Mouse (Mus musculus): ENCODE measurements around the gene Gm42878.

Gm42878 gene

GRCm38 (mm10) chr5:121544910-121545792 is at the start of gene Gm42878, which contains the start of gene Adam1a:
TSS of gene Gm42878 (minus strand) at chr5:121545482.
TSS of gene Adam1a (minus strand) at chr5:121545482.
- ATAC-seq (ENCODE audit: insufficient number of reproducible peaks, low FRiP score, low TSS enrichment) = peak; percentile 41; the same call in 1 of the 2 replicates

GRCm38 (mm10) chr5:121594714-121595313 is 49.5 kb upstream of the Gm42878 start:
- no peak for ATAC-seq (ENCODE audit: insufficient number of reproducible peaks, low FRiP score, low TSS enrichment)

- peak; percentile 61; the same call in 1 of the 2 replicates for ATAC-seq (ENCODE audit: insufficient number of reproducible peaks, low FRiP score, low TSS enrichment)
Measured at GRCm38 (mm10) chr5:121593451-121594401, 48.4 kb upstream of the Gm42878 start, which contains the start of gene Aldh2. TSS of gene Aldh2 (minus strand) at chr5:121593824.

GRCm38 (mm10) chr5:121592816-121593407 is 47.6 kb upstream of the Gm42878 start:
- no peak for ATAC-seq (ENCODE audit: insufficient number of reproducible peaks, low FRiP score, low TSS enrichment)

GRCm38 (mm10) chr5:121592064-121592815 is 47.0 kb upstream of the Gm42878 start:
- ATAC-seq (ENCODE audit: insufficient number of reproducible peaks, low FRiP score, low TSS enrichment) = no peak

GRCm38 (mm10) chr5:121591417-121592063 is 46.3 kb upstream of the Gm42878 start:
- no peak for ATAC-seq (ENCODE audit: insufficient number of reproducible peaks, low FRiP score, low TSS enrichment)

- no peak for ATAC-seq (ENCODE audit: insufficient number of reproducible peaks, low FRiP score, low TSS enrichment)
Measured at GRCm38 (mm10) chr5:121589928-121590327, 44.6 kb upstream of the Gm42878 start.

GRCm38 (mm10) chr5:121586400-121587039 is 41.2 kb upstream of the Gm42878 start:
- ATAC-seq (ENCODE audit: insufficient number of reproducible peaks, low FRiP score, low TSS enrichment) = no peak

GRCm38 (mm10) chr5:121585699-121586098 is 40.4 kb upstream of the Gm42878 start:
- no peak for ATAC-seq (ENCODE audit: insufficient number of reproducible peaks, low FRiP score, low TSS enrichment)

GRCm38 (mm10) chr5:121585005-121585404 is 39.7 kb upstream of the Gm42878 start:
- no peak for ATAC-seq (ENCODE audit: insufficient number of reproducible peaks, low FRiP score, low TSS enrichment)

GRCm38 (mm10) chr5:121583765-121584501 is 38.7 kb upstream of the Gm42878 start:
- no peak; the same call in 1 of the 2 replicates for ATAC-seq (ENCODE audit: insufficient number of reproducible peaks, low FRiP score, low TSS enrichment)

GRCm38 (mm10) chr5:121581945-121582344 is 36.7 kb upstream of the Gm42878 start:
- no peak for ATAC-seq (ENCODE audit: insufficient number of reproducible peaks, low FRiP score, low TSS enrichment)

GRCm38 (mm10) chr5:121576927-121577488 is 31.7 kb upstream of the Gm42878 start:
- ATAC-seq (ENCODE audit: insufficient number of reproducible peaks, low FRiP score, low TSS enrichment) = no peak

GRCm38 (mm10) chr5:121575867-121576266 is 30.6 kb upstream of the Gm42878 start:
- ATAC-seq (ENCODE audit: insufficient number of reproducible peaks, low FRiP score, low TSS enrichment) = no peak

GRCm38 (mm10) chr5:121574145-121574544 is 28.9 kb upstream of the Gm42878 start:
- ATAC-seq (ENCODE audit: insufficient number of reproducible peaks, low FRiP score, low TSS enrichment) = no peak

GRCm38 (mm10) chr5:121570787-121571186 is 25.5 kb upstream of the Gm42878 start:
- no peak for ATAC-seq (ENCODE audit: insufficient number of reproducible peaks, low FRiP score, low TSS enrichment)

GRCm38 (mm10) chr5:121569881-121570420 is 24.7 kb upstream of the Gm42878 start:
- ATAC-seq (ENCODE audit: insufficient number of reproducible peaks, low FRiP score, low TSS enrichment) = no peak
